Mouse (Mus musculus): Measurements from ENCODE around the gene Hist1h4d. TPM values are rescaled to one million over a fixed set of nuclear protein-coding genes. Genes with fewer than 3 reads are reported as not detected.
"Not testable (repeated sequence)": the region's sequence is repeated elsewhere in the genome, so short reads cannot be mapped to it uniquely, and the experiment has no call there.

Gene Hist1h4d
- polyA plus RNA-seq, 1 experiment from 2014 or later, result 86.3 TPM

DNA sequence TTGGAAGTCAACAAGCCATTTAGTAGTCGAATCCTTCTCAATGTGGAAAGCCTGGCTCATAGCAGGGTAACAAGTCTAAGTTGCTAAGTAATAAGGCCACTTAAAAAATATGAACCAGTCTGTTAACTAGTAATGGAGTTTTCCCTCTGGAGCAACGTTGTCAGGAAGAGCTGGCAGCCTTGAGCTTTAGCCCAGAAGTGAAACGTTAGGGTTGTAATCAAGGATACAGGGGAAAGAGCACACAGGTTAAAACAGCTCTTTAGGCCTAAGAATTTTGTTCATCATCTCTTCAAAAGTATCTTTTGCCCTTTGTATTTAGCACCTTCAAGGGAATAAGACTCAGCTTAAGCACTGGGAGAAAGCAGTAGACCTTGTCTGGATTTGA lies 30.6 kb upstream of the Hist1h4d start:
- Histone ChIP-seq H3K9ac (ENCODE audit: low read length) (peak overlapping the region; percentile 68), H3K4me1 (ENCODE audit: control insufficient read depth, insufficient read depth, low read length) (0 out of 2 replicates have a peak, but pooled peaks cover 5% of the 10 kb centered on the region), H3K27me3 (ENCODE audit: control insufficient read depth, insufficient read depth, low read length) (no peaks in the 10 kb centered on the region), H3K4me2 (ENCODE audit: low read depth, low read length) (peak overlapping the region; percentile 50), H3K4me3 (replicated peaks; ENCODE audit: low read length) (peak overlapping the region; percentile 50), H3K27ac (ENCODE audit: low read length) (peak overlapping the region; percentile 91), H3K36me3 (ENCODE audit: control insufficient read depth, insufficient read depth, low read length) (no peaks in the 10 kb centered on the region), H3K9me3 (replicated peaks; ENCODE audit: control insufficient read depth, low read length) (no peaks in the 10 kb centered on the region)
- no peak for ATAC-seq (ENCODE audit: insufficient read depth, low FRiP score)
- 6% methylated on average over 3 of the region's 3 CpGs for WGBS

DNA sequence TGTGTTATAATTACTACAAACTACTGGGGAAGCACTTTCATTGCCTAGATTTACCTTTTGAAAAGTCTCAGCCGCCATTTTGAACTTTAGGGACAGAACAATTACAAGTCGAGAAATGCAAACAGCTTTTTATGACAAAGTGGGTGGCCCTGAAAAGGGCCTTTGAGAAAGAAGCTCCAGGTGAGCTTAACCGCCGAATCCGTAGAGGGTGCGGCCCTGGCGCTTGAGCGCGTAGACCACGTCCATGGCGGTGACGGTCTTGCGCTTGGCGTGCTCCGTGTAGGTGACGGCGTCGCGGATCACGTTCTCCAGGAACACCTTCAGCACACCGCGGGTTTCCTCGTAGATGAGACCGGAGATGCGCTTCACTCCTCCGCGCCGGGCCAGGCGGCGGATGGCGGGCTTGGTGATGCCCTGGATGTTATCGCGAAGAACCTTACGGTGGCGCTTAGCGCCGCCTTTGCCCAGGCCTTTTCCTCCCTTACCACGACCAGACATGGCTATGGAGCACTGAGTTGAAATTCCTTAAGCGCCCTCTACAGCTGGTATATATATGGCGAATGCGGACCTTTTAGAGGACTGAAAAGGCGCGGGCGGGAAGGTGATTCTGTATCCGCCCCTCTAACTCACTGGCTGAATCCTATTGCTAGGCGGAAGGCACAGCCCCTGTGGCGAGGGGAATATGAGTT lies 30.1 kb upstream of the Hist1h4d start, which contains the start of gene Hist1h4f:
Gene Hist1h4f (minus strand): TSS at position 503 of the 689 bp plus-strand sequence.
- H3K9ac ChIP-seq (ENCODE audit: low read length), result peak within 1 kb of the TSS; percentile 68
- peak within 1 kb of the TSS; percentile 50 for H3K4me3 ChIP-seq (replicated peaks; ENCODE audit: low read length)
- H3K4me1 ChIP-seq (ENCODE audit: control insufficient read depth, insufficient read depth, low read length); H3K36me3 ChIP-seq (ENCODE audit: control insufficient read depth, insufficient read depth, low read length); H3K9me3 ChIP-seq (replicated peaks; ENCODE audit: control insufficient read depth, low read length); H3K27me3 ChIP-seq (ENCODE audit: control insufficient read depth, insufficient read depth, low read length): not testable (repeated sequence)
- H3K4me2 ChIP-seq (ENCODE audit: low read depth, low read length), result peak within 1 kb of the TSS; percentile 50
- ATAC-seq (ENCODE audit: insufficient read depth, low FRiP score), result peak; percentile 86
- WGBS, result 0% methylated on average over 46 of the region's 47 CpGs
- H3K27ac ChIP-seq (ENCODE audit: low read length), result peak within 1 kb of the TSS; percentile 91

DNA sequence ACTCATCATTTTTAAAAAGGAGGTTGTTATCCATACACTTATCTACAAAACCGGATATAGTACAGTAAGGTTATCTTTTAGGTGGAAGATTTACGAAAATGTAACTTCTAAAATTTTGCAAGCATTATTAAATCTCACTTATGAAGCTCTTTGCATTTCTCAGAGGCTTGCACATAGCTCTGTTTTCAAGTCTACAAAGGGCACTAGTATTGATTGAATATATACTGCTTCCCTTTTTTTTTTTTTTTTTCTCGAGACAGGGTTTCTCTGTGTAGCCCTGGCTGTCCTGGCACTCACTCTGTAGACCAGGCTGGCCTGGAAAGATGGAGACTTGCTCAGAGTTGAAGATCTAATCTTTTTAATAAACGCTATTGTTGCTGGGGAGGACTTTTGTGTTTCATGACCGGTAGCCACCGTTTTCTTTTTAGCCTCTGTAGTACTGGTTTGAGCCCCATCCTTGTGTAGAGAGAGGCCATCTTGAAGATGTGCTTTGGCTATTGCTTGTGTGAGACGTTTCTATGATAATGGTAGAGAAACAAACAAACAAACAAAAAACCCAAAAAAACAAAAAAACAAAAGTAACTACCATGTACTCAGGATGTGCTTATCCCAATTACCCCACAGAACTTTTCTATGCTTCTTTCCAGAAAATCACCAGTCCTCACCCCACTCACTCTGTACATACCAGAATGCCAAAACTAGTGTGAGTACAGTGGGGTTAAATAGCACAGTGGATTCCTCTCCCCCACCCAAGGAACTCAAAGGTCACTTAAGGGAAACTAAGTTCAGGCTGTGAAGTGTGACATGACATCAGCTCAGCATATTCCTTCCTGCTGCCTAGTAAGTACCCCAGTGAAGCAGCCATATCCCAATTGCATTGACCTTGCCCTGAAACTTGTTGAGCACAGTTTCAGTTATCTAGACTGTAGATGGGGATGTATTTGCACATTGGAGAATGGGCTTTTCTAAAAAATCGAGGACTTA lies 29.2 kb upstream of the Hist1h4d start:
- no peaks in the 10 kb centered on the region for H3K36me3 ChIP-seq (ENCODE audit: control insufficient read depth, insufficient read depth, low read length)
- H3K9me3 ChIP-seq (replicated peaks; ENCODE audit: control insufficient read depth, low read length), result no peaks in the 10 kb centered on the region
- no peaks in the 10 kb centered on the region for H3K27me3 ChIP-seq (ENCODE audit: control insufficient read depth, insufficient read depth, low read length)
- 40% methylated on average over 8 of the region's 8 CpGs for whole genome bisulfite sequencing
- peak overlapping the region; percentile 91 for H3K27ac ChIP-seq (ENCODE audit: low read length)
- H3K4me1 ChIP-seq (ENCODE audit: control insufficient read depth, insufficient read depth, low read length), result peaks cover 4% of the 10 kb centered on the region; the same call in 1 of the 2 replicates
- peak overlapping the region; percentile 50 for H3K4me2 ChIP-seq (ENCODE audit: low read depth, low read length)
- H3K4me3 ChIP-seq (replicated peaks; ENCODE audit: low read length), result peak overlapping the region; percentile 50
- ATAC-seq (ENCODE audit: insufficient read depth, low FRiP score), result no peak
- peak overlapping the region; percentile 48 for H3K9ac ChIP-seq (ENCODE audit: low read length)

DNA sequence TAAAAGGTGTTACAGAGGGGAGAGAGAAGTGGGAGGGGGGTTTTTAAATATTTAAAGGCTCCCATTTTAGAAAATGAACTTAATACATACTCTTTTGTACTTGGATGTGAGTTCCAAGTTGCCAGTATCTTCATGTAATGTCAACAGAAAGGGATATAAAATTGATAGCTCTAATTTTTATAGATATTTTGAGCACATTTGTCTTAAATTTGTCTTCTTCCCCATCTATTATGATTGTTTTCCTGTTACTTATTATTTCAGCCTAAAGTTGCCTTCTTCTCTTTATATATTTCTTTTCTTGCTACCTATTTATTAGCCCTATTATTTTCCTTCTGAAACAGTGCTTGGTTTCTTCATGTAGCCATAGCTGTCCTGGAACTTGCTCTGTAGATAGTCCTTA lies 28.4 kb upstream of the Hist1h4d start, which contains the start of gene Hist1h1d:
Gene Hist1h1d (plus strand): TSS at position 301 of the 400 bp plus-strand sequence.
- ATAC-seq (ENCODE audit: insufficient read depth, low FRiP score), result no peak
- peak within 1 kb of the TSS; percentile 50 for H3K4me2 ChIP-seq (ENCODE audit: low read depth, low read length)
- H3K9ac ChIP-seq (ENCODE audit: low read length), result peak within 1 kb of the TSS; percentile 48
- peak within 1 kb of the TSS; percentile 98 for H3K27ac ChIP-seq (ENCODE audit: low read length)
- no peaks in the 10 kb centered on the region for H3K9me3 ChIP-seq (replicated peaks; ENCODE audit: control insufficient read depth, low read length)
- 0 out of 2 replicates have a peak within 1 kb of the TSS, but pooled peaks have one; percentile 3 for H3K4me3 ChIP-seq (replicated peaks; ENCODE audit: low read length)
- no peaks in the 10 kb centered on the region for H3K27me3 ChIP-seq (ENCODE audit: control insufficient read depth, insufficient read depth, low read length)
- H3K4me1 ChIP-seq (ENCODE audit: control insufficient read depth, insufficient read depth, low read length), result peaks cover 4% of the 10 kb centered on the region; the same call in 1 of the 2 replicates
- no peaks in the 10 kb centered on the region for H3K36me3 ChIP-seq (ENCODE audit: control insufficient read depth, insufficient read depth, low read length)

DNA sequence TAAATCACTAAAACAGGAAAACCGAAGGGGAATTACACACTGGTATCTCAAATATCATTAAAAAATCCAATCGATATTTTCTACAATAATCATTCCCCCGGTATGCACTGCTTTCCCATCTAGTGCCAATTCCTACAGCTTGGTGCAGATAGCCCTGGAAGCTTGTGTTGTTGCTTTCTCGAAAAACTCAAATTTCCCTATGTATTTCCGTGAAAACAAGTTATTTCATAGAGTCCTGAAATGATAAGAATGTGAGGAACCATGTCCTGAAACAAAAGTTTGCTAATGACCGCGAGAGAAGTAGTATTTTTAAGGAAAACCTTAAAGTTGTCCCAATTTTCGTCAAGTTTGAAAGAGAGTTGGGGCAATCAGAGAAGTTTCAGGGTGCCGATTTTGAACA lies 27.0 kb upstream of the Hist1h4d start:
- Histone ChIP-seq H3K36me3 (ENCODE audit: control insufficient read depth, insufficient read depth, low read length) (no peaks in the 10 kb centered on the region), H3K9me3 (replicated peaks; ENCODE audit: control insufficient read depth, low read length) (no peaks in the 10 kb centered on the region), H3K27ac (ENCODE audit: low read length) (peak overlapping the region; percentile 98), H3K4me3 (replicated peaks; ENCODE audit: low read length) (peak overlapping the region; percentile 67), H3K27me3 (ENCODE audit: control insufficient read depth, insufficient read depth, low read length) (no peaks in the 10 kb centered on the region), H3K4me1 (ENCODE audit: control insufficient read depth, insufficient read depth, low read length) (peaks cover 4% of the 10 kb centered on the region; the same call in 1 of the 2 replicates), H3K4me2 (ENCODE audit: low read depth, low read length) (peak overlapping the region; percentile 94), H3K9ac (ENCODE audit: low read length) (peak overlapping the region; percentile 85)
- 18% methylated on average over 9 of the region's 9 CpGs for WGBS
- no peak for ATAC-seq (ENCODE audit: insufficient read depth, low FRiP score)

DNA sequence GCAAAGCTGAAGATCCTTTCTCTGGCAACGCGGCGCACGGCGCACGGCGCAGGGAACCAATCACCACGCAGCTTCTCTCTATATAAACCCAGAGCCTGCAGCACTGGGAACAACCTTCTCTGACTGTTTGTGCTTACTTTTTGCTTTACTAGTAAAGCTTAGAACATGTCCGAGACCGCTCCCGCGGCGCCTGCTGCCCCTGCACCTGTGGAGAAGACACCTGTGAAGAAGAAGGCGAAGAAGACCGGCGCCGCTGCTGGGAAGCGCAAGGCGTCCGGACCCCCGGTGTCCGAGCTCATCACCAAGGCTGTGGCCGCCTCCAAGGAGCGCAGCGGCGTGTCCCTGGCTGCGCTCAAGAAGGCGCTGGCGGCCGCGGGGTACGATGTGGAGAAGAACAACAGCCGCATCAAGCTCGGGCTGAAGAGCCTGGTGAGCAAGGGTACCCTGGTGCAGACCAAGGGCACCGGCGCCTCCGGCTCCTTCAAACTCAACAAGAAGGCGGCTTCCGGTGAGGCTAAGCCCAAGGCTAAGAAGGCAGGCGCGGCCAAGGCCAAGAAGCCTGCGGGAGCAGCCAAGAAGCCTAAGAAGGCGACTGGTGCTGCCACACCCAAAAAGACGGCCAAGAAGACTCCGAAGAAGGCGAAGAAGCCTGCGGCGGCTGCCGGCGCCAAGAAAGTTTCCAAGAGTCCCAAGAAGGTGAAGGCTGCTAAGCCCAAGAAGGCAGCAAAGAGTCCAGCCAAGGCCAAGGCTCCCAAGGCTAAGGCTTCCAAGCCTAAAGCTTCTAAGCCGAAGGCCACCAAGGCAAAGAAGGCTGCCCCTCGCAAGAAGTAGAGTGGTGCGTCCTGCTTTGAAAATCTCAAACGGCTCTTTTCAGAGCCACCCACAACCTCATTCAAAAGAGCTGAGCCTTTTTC lies 26.2 kb upstream of the Hist1h4d start:
- Histone ChIP-seq H3K9ac (ENCODE audit: low read length) (peak overlapping the region; percentile 85), H3K36me3 (ENCODE audit: control insufficient read depth, insufficient read depth, low read length) (no peaks in the 10 kb centered on the region), H3K27me3 (ENCODE audit: control insufficient read depth, insufficient read depth, low read length) (no peaks in the 10 kb centered on the region), H3K27ac (ENCODE audit: low read length) (peak overlapping the region; percentile 98), H3K9me3 (replicated peaks; ENCODE audit: control insufficient read depth, low read length) (no peaks in the 10 kb centered on the region), H3K4me2 (ENCODE audit: low read depth, low read length) (peak overlapping the region; percentile 94), H3K4me1 (ENCODE audit: control insufficient read depth, insufficient read depth, low read length) (peaks cover 4% of the 10 kb centered on the region; the same call in 1 of the 2 replicates), H3K4me3 (replicated peaks; ENCODE audit: low read length) (peak overlapping the region; percentile 67)
- WGBS, result under 1% methylated on average over 51 of the region's 54 CpGs
- peak; percentile 90 for ATAC-seq (ENCODE audit: insufficient read depth, low FRiP score)

DNA sequence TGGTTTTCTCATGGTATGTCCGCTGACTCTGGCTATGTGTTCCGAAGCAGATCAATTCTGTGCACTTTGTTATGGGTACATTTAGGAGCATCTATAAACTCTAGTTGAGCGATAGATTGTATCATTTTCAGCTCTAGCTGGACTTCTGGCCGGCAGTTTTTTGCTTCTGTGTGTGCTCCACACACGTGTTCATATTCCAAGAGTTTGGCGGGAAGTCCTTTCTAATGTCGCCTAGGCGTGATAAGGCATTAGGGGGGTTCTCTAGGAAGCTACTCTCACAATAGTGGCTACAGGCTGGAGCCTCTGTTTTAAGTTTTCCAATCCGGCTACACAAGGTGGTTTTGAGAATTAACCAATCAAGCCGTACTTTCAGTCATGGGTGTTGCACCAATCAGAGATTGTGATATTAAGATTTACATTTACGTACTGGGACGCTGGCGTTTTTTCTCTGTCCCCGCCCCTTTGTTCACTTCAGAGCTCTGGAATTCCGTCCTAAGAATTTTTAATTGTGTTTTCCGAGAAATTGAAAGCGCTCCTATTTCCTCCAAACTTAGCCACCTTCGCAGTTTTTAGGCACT lies 25.5 kb upstream of the Hist1h4d start:
- WGBS, result under 1% methylated on average over 18 of the region's 18 CpGs
- H3K9me3 ChIP-seq (replicated peaks; ENCODE audit: control insufficient read depth, low read length), result no peaks in the 10 kb centered on the region
- peak overlapping the region; percentile 98 for H3K27ac ChIP-seq (ENCODE audit: low read length)
- H3K9ac ChIP-seq (ENCODE audit: low read length), result peak overlapping the region; percentile 85
- H3K4me1 ChIP-seq (ENCODE audit: control insufficient read depth, insufficient read depth, low read length), result no peaks in the 10 kb centered on the region; the same call in 1 of the 2 replicates
- H3K27me3 ChIP-seq (ENCODE audit: control insufficient read depth, insufficient read depth, low read length), result no peaks in the 10 kb centered on the region
- H3K4me2 ChIP-seq (ENCODE audit: low read depth, low read length), result peak overlapping the region; percentile 94
- peak; percentile 78 for ATAC-seq (ENCODE audit: insufficient read depth, low FRiP score)
- H3K36me3 ChIP-seq (ENCODE audit: control insufficient read depth, insufficient read depth, low read length), result no peaks in the 10 kb centered on the region
- peak overlapping the region; percentile 67 for H3K4me3 ChIP-seq (replicated peaks; ENCODE audit: low read length)

DNA sequence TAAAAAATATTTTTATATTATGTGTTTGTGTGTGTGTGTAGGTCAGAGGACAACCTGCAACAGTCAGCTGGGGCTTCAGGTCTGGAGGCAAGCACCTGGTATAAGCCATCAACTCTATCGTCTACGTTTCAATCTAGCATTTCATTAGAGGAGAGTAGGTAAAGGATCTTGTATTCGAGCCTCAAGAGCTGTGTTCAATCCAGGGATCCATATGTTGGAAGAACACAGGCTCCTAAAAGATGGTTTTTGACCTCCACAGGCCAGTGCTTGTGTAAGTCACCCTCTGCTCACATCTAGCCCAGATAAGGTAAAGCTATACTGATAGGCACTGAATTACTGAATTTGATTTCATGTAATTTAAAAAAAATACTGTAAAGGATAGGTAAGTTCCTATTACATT lies 24.5 kb upstream of the Hist1h4d start:
- Histone ChIP-seq H3K4me3 (replicated peaks; ENCODE audit: low read length) (no peak overlapping the region), H3K4me2 (ENCODE audit: low read depth, low read length) (peak overlapping the region; percentile 37), H3K9ac (ENCODE audit: low read length) (no peak overlapping the region)

More for the DNA sequence above, 24.5 kb upstream of the Hist1h4d start:
- Histone ChIP-seq H3K4me1 (ENCODE audit: control insufficient read depth, insufficient read depth, low read length) (no peaks in the 10 kb centered on the region; the same call in 1 of the 2 replicates), H3K36me3 (ENCODE audit: control insufficient read depth, insufficient read depth, low read length) (no peaks in the 10 kb centered on the region), H3K27me3 (ENCODE audit: control insufficient read depth, insufficient read depth, low read length) (no peaks in the 10 kb centered on the region), H3K27ac (ENCODE audit: low read length) (0 out of 2 replicates have a peak overlapping the region, but pooled peaks have one; percentile 64), H3K9me3 (replicated peaks; ENCODE audit: control insufficient read depth, low read length) (no peaks in the 10 kb centered on the region)
- 57% methylated on average over 3 of the region's 3 CpGs for WGBS
- ATAC-seq (ENCODE audit: insufficient read depth, low FRiP score), result no peak

Data from stomach, embryonic 16.5 days (tissue).